Mouse (Mus musculus) retina, postnatal 7 days (tissue): Measurements from ENCODE around the gene Oaz3.
A peak's percentile ranks its signal among the peaks of the same experiment; 100 is the strongest.

ENCODE experiments used
- DNase-seq: peaks from one replicate; pipeline ENCODE4 v3.0.0-alpha.2; 2012; ENCODE audit warnings: low read depth, low spot score

Oaz3 gene

GRCm38 (mm10) chr3:94456529-94457000, 12.8 kb upstream of the Oaz3 start:
- peak; percentile 94 for DNase-seq

DNA sequence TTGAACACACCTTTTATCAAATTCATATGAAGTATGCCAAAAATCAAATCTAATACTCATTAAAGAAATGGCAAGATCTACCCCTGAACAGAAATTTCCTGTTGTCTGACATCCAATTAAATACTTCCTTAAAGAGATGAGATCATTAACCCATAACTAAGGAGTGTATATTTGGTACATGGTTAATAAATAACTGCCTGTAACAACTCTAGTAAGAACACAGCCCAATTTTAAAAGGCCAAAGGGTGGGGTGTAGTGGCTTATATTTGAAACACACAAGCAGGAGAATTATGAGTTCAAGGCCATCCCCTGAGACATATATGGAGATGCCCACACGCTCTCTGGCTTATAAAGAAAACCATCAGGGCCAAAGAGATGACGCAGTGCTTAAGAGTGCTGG, 5.7 kb upstream of the Oaz3 start:
- DNase-seq, result no peak

DNA sequence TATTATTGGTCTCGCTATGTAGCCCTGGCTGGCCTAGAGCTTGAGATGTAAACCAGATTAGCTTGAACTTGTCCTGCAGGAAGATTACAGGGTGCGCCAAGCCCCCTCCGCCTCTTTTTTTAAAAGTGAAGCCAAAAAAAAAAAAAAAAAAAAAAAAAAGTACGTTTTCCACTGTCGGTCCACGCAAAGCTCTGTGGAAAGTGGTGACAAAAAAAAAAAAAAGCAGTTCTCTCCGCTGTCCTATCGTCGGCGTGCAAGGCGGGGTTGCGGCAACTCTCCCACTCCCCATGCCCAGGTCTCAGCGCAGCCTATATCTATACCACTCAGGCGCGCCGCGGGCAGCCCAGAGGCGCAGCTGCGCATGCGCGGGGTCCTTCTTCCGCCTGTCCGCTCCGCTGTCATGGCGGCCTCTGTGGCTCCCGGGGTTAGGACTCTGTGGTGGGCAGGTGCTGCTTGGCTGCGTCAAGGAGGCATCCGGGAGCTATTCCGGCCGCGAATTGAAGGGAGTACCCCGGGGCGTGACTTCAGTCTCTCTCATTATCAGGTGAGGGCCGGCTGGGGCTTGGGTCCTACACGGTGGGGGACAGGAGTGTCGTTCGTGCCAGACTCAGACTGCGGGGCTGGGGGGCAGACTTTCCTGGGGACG, 641 bp downstream of the Oaz3 start, which contains the start of gene Mrpl9:
Mrpl9 (plus strand) TSS at position 368 of the 646 bp plus-strand sequence.
- peak; percentile 91 for DNase-seq

DNA sequence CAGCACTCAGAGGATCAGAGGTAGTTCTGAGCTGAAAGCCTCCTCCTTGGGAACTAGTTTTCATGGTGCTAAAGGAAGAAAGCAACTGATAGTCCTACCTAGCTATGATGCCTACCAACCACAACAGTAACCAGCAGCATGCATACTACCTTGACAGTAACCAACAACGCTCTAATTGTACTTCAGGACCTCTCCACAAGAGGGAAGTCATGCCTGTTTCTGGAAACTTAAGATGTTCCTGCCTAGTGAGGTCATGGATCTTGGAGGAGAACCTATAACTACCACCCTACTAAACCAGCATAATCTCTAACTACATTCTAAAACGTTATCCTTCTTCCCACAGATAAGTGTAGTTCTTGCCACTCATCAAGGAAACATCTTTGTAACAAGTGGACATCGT, 2.5 kb downstream of the Oaz3 start:
- no peak for DNase-seq

DNA sequence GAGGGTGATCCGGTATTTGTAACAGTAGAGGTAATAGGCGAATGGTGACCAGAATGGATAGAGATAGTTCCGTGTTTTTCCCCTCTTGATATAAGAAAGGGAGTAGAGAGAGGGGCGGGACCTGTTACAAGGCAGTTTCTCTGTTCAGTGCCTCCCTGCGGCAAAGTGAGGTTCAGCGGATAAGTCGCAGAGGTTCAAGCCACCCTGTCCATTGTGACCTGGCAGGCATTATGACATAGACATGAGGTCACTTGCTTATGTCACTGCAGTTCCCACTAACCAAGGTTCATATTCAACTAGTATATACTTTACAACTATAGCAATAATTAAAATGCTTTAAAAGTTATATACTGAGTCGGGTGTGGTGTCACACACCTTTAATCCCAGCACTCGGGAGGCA, 7.3 kb downstream of the Oaz3 start:
- no peak for DNase-seq

- DNase-seq, result no peak
Measured at GRCm38 (mm10) chr3:94434305-94434704, 9.4 kb downstream of the Oaz3 start.

DNA sequence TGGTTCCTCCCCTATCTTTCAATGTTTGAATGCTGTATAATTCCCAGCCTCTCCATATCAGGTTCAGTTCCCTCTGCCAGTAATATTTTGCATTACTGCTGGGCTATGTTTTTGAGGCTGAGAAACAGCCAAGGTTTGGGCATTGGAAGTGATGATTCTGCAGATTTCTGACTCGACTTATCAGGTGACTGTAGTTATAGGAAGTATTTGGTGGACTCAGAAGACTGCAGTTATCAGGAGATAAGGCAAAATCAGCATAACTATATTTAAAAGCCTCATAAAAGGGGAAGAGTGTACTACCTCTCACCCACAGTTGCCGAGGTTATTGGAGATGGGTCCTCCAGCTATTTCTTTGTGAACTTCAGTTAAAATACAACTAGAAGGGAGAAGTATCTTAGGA, 12.7 kb downstream of the Oaz3 start:
- no peak for DNase-seq

DNA sequence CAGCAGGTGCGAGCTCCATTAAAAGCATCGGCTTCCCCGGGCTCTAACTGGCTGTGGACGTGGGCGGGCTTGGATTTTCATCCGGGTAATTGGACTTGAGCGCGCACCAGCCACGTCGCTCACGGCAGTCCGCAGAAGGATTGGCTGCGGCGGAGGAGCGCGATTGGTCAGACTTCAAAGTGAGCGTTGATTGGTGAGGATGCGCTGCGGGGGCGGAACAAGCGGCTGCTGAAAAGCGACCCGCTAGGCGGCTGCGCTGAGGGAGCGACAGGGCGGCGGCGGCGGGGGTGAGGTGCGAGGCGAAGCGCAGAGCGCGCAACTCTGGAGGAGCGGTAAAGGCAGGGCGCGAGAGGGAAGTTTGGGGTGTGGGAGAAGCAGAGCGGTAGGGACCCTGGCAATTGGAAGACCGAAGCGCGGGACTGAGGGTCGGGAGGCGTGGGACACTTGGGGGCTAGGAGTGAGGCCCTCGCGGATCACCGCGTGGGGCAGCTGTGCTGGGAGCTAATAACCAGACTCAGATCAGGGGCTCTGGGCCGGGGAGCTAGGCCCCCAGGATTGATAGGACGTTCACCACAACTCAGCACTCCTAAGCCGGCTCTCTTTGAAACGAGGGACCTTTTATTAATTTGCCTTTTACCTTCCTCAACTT, 30.6 kb downstream of the Oaz3 start, which contains the start of gene Tdrkh:
Tdrkh (plus strand) TSS at position 243 of the 649 bp plus-strand sequence.
- DNase-seq, result peak; percentile 95

DNA sequence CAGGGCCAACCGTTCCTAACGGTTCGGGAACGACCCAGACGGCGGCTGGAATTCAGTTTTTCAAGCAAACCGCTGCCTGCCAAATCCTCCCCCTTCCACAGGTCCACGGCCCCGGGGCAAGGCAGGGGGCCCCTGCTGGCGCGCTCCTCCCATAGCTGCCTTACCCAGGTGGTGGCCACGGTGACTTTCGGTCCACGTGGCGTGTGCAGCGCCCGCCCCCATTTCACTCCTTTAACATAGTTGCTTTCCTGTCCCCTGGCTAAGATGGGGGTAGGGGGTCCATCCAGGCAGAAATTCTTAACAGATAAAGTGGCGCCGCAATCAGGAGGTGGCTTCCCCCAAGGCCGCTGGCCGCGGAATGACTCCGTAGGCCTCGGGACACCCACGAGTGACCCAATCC, 31.2 kb downstream of the Oaz3 start:
- DNase-seq, result no peak

DNA sequence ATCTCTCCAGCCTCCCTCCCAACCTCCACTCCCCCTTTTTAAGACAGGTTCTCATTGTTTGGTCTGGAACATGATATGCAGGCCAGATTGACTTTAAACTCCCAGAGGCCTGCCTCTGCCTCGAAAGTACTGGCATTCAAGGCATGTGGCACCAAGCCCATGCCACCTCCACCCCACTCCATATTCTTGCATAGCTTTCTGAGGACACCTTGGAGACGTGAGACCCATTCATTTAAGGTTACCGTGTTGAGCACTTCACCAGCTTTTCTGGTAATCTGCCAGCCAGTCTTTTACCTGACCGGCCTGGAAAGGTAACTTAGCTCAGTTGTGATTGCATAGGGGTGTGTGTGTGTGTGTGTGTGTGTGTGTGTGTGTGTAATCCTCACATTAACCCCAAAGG, 38.2 kb downstream of the Oaz3 start:
- DNase-seq, result no peak

- no peak for DNase-seq
Measured at GRCm38 (mm10) chr3:94404366-94405054, 39.2 kb downstream of the Oaz3 start.

DNA sequence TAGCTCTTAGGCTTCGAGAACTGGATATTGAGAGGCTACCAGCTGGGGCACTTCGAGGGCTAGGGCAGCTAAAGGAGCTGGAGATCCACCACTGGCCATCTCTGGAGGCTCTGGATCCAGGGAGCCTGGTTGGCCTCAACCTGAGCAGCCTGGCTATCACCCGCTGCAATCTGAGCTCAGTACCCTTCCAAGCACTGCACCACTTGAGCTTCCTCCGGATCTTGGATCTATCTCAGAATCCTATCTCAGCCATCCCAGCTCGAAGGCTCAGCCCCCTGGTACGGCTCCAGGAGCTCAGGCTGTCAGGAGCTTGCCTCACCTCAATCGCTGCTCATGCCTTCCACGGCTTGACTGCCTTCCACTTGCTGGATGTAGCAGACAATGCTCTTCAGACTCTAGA, 41.3 kb downstream of the Oaz3 start:
- no peak for DNase-seq

DNA sequence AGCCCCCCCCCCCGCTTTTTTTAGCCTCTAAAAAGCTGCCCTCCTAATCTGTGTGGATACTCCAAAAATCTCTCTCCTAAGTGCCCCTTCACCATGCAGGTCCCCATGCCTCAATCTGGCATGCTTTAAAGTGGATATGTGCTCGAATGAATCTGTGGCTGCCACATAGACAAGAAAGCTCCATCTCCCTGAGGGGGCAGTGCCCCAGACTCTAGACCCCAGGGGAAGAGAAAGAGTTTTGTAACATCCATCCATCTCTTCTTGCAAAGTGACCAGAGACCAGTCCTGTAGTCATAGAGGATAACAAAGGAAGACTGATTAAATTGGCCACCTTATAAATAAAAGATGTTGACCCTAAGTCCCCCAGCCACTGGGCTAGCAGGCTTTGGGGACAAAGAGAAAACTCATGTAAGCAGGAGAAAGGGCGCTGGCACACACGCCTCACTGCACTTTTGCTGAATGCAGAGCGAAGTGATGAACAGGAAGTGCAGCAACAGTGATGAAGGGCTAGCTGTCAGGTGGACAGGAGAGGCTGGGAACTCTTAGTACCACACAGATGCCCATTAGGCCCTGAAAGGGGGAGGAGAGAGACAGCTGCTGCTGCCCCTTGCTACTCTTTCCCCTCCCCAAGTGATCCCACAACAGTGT, 43.9 kb downstream of the Oaz3 start:
- DNase-seq, result no peak

DNA sequence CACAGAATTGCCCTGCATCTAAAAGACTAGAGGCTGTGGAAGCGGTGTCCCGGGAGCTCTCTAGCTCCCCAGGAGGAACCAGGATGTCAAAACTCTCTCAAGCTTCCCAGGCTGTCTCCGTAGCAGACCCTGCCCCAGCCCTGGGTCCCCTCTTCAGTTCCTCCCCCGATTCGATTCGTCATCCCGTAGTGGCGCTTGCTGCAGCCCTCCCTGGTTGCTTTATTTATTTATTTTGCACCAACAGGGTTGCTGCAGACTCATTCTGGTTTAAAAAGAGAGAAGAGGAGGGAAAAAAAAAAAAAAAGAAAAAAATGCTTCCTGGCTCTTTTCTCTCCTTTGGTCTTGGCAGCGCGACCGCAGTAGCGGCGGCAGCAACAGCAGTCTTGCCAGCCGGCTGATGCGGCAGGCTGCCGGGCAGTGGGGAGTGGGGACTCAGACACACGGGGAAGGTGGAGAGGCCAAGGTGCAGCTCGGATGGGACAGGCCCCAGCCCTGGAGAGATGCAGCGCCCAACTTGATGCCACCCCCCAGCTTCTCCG, 44.7 kb downstream of the Oaz3 start:
- no peak for DNase-seq

GRCm38 (mm10) chr3:94398217-94398616, 45.5 kb downstream of the Oaz3 start, which contains the start of gene Lingo4:
Gene Lingo4, plus strand, starts transcription at chr3:94398517.
- DNase-seq, result no peak

DNA sequence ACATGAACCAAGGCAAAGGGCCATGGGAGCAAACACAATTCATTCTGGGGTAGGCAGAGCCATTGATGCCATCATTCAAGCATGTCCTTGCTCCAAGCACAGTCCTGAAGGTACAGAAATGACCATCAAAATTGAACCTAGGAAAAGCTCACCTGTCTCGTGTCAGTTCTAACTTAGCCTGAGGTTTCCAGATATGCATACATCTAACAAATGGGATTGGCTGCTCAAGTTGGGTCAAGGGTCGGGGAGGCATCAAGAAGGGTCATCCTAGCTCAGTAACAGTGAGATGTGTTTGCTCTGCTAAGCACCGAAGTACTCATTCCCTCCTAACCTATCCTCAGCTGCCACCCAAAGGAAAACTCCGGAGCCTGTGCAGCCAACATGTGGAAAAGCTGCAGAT, 46.9 kb downstream of the Oaz3 start:
- no peak for DNase-seq

DNA sequence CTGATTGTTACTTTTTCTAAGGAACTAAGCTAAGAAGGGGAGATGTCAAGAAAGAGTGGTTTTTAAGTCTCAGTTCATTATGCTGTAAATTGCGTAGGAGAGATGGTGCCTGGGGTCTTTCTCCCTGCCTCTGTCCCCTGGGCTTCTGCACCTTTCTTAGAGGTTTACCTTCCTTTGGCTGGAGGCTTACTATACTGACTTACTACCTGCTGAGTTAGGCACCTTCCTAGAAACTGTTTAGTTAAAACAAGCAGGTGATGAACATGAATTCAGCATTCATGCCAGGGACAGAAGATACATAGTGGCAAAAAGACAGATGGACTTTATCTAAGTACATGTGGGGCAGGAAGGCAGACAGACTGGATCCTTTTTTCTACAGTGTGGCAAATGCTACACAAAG, 47.4 kb downstream of the Oaz3 start:
- DNase-seq, result no peak

GRCm38 (mm10) chr3:94393049-94393448, 50.7 kb downstream of the Oaz3 start:
- DNase-seq, result no peak

DNA sequence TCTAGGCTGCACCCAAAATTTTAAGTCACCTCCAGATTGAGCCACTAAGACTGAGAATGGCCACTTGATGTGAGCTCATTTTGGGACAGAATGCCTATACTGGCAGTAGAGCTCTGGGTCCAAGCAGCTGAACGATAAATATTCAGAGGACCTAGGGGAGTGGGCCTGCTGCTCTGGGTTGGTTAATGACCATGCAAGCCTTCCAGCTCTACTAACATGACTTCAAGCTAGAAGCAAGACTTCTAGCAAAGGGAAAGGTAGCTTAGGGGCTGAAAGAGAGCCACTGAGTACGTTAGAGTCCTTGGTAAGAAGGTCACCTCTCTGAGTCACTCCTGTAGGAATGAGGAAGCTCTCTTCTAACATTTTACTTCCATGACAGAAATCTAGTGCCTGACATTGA, 51.6 kb downstream of the Oaz3 start:
- DNase-seq, result no peak

DNA sequence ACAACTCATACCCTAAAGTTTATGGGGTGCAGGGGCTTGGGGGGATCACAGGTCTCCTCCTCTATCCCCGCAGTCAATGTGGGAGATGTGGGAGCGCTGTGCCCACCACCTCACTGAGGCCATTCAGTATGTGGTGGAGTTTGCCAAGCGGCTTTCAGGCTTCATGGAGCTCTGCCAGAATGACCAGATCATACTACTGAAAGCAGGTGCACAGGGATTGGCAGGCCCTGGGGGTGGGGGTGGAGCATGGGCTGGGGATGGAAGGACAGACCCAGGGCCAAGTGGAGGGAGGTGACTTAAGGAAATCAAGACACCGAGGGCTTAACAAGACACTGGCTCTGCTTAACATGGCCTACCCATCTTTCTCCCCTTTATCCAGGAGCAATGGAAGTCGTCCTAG, 52.7 kb downstream of the Oaz3 start:
- DNase-seq, result no peak

DNA sequence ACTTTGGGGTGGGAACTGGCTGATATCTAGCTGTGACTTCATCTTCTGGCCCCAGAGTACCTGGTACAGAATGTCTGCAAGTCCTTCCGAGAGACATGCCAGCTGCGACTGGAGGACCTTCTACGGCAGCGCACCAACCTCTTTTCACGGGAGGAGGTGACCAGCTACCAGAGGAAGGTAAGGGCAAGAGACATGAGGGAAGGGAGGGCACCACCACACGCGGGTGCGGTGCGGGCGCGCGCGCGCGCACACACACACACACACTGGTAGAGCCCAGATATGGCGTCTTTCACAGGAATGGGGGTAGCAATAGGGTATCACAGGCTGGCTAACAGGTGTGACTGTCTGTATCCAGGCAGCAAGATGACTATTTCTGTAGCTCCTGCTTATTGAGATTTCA, 54.3 kb downstream of the Oaz3 start:
- DNase-seq, result no peak

DNA sequence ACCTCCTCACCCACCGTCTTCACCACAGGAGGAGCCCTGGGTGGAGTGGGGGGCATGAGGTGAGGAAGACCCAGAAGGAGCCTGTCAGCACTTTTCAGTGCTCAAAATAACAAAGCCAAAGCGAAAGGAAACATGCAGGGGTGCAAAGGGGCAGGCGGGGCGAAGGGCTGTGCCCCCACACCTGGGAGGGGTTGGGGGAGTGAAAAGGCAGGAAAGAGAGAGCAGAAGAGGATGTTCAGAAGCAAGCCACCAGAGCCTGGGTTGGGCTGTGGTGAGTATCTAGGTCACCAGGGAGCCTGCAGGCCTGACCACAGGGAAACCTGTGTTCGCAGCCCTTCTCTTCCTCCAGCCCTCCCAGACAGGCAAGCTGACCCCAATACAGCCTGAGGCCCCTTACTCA, 55.7 kb downstream of the Oaz3 start:
- no peak for DNase-seq
